Mouse (Mus musculus): ENCODE data around the gene Rex1bd.
"Not testable (repeated sequence)": the region's sequence is repeated elsewhere in the genome, so short reads cannot be mapped to it uniquely, and the experiment has no call there.

Gene Rex1bd

GRCm38 (mm10) chr8:70528182-70528797 lies 21.7 kb upstream of the Rex1bd start:
- DNase-seq (ENCODE audit: low spot score): no peak

GRCm38 (mm10) chr8:70527512-70528181 lies 21.1 kb upstream of the Rex1bd start, which contains the start of the genes Fkbp8 and Kxd1:
Gene Fkbp8, plus strand, starts transcription at chr8:70527724.
Gene Kxd1, minus strand, starts transcription at chr8:70527956.
- DNase-seq (ENCODE audit: low spot score): peak; percentile 96

GRCm38 (mm10) chr8:70527111-70527511 lies 20.6 kb upstream of the Rex1bd start:
- no peak for DNase-seq (ENCODE audit: low spot score)

GRCm38 (mm10) chr8:70522592-70523403 lies 16.2 kb upstream of the Rex1bd start:
- DNase-seq (ENCODE audit: low spot score): peak; percentile 92

- DNase-seq (ENCODE audit: low spot score): no peak
Observed at GRCm38 (mm10) chr8:70519606-70520005, 13.1 kb upstream of the Rex1bd start.

- DNase-seq (ENCODE audit: low spot score): no peak
Observed at GRCm38 (mm10) chr8:70519043-70519442, 12.5 kb upstream of the Rex1bd start.

- DNase-seq (ENCODE audit: low spot score): no peak
Observed at GRCm38 (mm10) chr8:70517940-70518643, 11.5 kb upstream of the Rex1bd start.

GRCm38 (mm10) chr8:70513441-70513840 lies 6.9 kb upstream of the Rex1bd start:
- no peak for DNase-seq (ENCODE audit: low spot score)

- no peak for DNase-seq (ENCODE audit: low spot score)
Observed at GRCm38 (mm10) chr8:70512253-70512903, 5.8 kb upstream of the Rex1bd start.

GRCm38 (mm10) chr8:70511770-70512169 lies 5.2 kb upstream of the Rex1bd start:
- DNase-seq (ENCODE audit: low spot score): no peak

GRCm38 (mm10) chr8:70511174-70511573 lies 4.6 kb upstream of the Rex1bd start:
- not testable (repeated sequence) for DNase-seq (ENCODE audit: low spot score)

- peak; percentile 94 for DNase-seq (ENCODE audit: low spot score)
Observed at GRCm38 (mm10) chr8:70510228-70510915, 3.8 kb upstream of the Rex1bd start, which contains the start of gene Uba52. Gene Uba52, minus strand, starts transcription at chr8:70510801.

GRCm38 (mm10) chr8:70509281-70509952 lies 2.9 kb upstream of the Rex1bd start:
- no peak for DNase-seq (ENCODE audit: low spot score)

GRCm38 (mm10) chr8:70507027-70507393 lies 458 bp upstream of the Rex1bd start:
- DNase-seq (ENCODE audit: low spot score): no peak

- DNase-seq (ENCODE audit: low spot score): no peak
Observed at GRCm38 (mm10) chr8:70505698-70506327, 739 bp downstream of the Rex1bd start.

- DNase-seq (ENCODE audit: low spot score): peak; percentile 80
Observed at GRCm38 (mm10) chr8:70504851-70505250, 1.7 kb downstream of the Rex1bd start.

GRCm38 (mm10) chr8:70504291-70504716 lies 2.2 kb downstream of the Rex1bd start:
- DNase-seq (ENCODE audit: low spot score): no peak

- peak; percentile 65 for DNase-seq (ENCODE audit: low spot score)
Observed at GRCm38 (mm10) chr8:70503062-70503750, 3.3 kb downstream of the Rex1bd start.

- no peak for DNase-seq (ENCODE audit: low spot score)
Observed at GRCm38 (mm10) chr8:70502540-70502939, 4.0 kb downstream of the Rex1bd start.
